Mouse (Mus musculus) lung, postnatal 25 days (tissue): ENCODE results near the gene Sys1.

Source experiments
- DNase-seq: peaks from one replicate; pipeline ENCODE4 v3.0.0; 2022; ENCODE audit warnings: low spot score

Sys1 gene

GRCm38 (mm10) chr2:164456864-164457300 is at the start of gene Sys1:
Sys1 (plus strand) TSS chr2:164456964.
- DNase-seq: no peak

GRCm38 (mm10) chr2:164407708-164408107 is 49.1 kb upstream of the Sys1 start:
- DNase-seq: peak; percentile 70

DNA sequence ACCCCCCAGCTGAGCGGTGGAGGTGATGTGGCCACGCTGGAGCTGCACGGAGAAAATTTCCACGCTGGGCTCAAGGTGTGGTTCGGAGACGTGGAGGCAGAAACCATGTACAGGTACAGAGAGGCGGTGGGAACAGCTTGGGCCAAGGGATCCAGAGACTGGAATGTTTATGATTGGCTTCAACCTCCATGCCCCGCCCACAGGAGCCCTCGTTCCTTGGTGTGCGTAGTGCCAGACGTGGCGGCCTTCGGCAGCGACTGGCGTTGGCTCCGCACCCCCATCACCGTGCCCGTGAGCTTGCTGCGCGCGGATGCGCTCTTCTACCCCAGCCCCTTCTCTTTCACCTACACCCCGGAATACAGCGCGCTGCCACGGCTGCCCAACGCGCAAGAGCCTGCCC is 42.6 kb upstream of the Sys1 start:
- no peak for DNase-seq

GRCm38 (mm10) chr2:164414581-164414980 is 42.2 kb upstream of the Sys1 start:
- DNase-seq: no peak

DNA sequence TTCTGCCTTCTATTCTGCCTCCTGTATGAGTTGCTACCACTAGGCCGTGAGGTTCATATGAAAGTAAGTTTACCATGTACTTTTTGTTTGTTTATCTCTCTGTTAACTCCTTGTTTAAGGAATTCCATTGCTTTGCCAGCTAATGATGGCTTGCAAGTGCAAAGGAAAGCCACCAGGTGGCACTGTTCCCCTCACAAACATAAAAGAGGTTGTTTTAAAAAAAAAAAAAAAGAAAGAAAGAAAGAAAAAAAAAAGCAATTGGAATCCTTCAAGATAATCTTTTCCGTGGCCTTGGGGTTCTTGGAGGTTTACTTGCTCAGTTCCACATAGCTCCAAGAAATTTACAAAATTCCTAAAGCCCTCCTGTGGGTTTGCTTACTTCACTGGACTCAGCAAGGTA is 39.6 kb upstream of the Sys1 start:
- DNase-seq: no peak

GRCm38 (mm10) chr2:164418308-164418875 is 38.4 kb upstream of the Sys1 start:
- no peak for DNase-seq

- DNase-seq: no peak
Observed at GRCm38 (mm10) chr2:164419489-164419888, 37.3 kb upstream of the Sys1 start.

DNA sequence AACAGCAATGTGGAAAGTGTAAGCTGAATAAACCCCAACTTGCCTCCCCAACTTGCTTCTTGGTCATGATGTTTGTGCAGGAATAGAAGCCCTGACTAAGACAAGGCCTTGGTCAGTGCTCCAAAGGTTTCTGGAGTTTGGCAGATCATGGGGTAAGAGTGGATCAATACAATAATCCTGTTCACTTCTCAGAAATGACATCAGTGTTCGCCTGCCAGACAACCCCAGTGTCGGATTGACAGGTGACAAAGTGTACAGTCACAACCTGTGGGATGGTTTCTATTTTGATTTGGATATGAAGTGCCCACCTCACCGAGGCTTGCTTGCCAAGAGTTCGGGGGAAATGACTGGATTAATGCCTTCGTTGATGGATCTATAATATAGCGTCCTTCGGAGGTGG is 35.5 kb upstream of the Sys1 start:
- DNase-seq: no peak

DNA sequence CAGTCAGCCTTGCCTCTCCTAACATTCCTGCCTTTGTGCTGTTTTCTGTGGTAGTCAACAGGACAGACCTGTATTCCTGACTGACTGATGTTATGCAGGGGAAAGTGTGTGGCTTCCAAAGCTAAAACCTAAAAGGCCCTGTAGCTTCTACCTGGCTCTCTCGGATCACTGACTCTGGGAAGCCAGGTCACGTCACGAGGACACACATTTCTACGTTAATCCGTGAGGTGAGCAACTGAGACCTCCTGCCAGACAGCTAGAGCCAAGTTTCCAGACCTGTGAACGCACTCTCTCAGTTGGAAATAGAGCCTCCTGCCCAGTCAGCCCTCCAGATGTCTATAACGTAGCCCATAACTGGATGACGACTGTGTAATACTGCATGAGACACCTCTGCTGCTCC is 34.8 kb upstream of the Sys1 start:
- DNase-seq: no peak

DNA sequence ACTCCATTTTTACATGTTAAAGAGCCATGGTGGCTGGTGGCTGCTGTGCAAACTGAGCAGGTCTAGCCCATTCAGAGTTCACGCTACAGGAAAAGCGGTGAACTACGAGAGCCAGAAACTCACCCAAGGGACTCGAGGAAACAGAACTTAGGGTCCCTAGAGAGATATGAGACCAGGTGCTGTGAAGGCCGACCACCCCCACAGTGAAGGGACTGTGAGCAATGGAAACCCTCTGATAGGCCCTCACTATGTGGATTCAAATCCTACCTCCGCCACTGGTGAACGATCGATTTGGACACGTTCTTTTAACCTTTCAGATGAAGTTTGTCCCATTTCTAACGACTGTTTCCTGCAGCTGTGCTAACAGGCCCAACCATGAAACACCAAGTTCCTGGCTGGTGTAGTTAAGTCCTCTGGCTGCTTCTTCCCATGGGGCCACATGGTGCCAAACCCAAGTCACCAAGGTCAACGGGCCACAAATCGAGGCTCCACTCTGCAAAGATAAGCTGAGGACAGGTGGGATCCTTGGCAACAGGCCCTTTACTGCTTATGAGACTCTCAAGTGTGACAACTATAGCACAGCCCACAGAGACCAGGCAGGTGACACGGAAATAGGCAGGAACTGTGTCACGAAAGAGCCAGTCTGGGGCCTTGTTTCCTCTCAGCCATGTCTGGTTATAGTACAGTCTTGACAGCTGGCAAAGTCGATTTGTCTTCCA is 33.9 kb upstream of the Sys1 start:
- no peak for DNase-seq

DNA sequence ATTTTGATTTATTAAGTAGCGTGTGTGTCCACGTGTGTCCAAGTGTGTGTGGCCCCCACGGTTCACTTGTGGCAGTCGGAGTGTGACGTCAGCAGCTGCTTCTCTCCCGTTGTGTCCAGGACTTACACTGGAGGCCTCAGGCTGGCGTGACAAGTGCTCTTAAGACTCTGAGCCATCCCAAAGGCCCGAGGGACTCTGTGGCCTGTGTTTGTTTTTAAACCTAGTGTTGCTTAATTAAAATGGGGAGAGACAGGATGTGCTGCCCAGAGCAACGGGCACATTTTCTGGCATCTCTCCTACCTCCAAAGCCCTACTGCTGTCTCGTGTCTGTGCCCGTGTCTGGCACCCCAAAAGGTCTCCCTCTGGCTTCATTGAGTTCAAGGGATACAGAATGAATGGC is 33.3 kb upstream of the Sys1 start:
- no peak for DNase-seq

- DNase-seq: no peak
Observed at GRCm38 (mm10) chr2:164424406-164424805, 32.4 kb upstream of the Sys1 start.

GRCm38 (mm10) chr2:164425401-164425800 is 31.4 kb upstream of the Sys1 start:
- no peak for DNase-seq

DNA sequence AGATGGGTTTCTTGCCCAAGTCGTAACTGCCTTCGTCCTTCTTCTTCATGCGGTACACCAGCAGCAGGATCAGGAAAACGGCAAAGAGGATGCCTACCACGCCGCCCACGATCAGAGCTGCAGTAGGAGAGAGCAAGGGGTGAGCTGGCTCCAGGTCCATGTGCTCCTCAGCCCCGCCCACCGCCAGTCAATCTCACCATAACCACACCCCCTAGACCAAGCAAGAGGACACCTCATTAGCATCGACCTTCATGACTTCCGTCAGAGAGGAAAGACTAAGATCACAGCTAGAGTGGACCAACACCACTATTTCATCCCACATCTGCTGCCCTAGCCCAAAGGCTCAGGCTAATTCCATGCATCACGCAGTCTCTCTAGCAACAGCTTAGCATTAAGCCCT is 30.6 kb upstream of the Sys1 start:
- no peak for DNase-seq

DNA sequence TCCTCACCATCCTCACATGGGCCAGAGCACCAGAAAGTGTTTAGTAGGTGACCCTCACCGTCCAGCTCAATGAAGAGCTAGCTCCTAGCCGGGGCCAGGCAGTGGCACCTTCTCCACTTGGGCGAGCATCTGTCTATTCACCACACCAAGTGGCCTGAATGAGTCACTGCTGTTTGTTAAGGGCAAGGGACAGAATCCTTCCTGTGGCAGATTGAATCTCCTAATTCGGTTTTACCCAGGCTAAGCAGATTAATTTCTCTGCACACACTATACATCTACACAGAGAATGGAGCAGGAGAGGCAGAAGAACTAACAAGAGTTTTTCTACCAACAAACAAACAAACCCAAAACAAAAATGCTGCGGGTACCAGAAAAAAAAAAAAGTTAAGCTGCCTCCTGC is 29.8 kb upstream of the Sys1 start:
- DNase-seq: no peak

- DNase-seq: no peak
Observed at GRCm38 (mm10) chr2:164428451-164428850, 28.3 kb upstream of the Sys1 start.

GRCm38 (mm10) chr2:164429881-164430615 is 26.7 kb upstream of the Sys1 start:
- no peak for DNase-seq

GRCm38 (mm10) chr2:164430697-164431096 is 26.1 kb upstream of the Sys1 start:
- DNase-seq: no peak

- peak; percentile 67 for DNase-seq
Observed at GRCm38 (mm10) chr2:164431676-164432465, 24.9 kb upstream of the Sys1 start.

- peak; percentile 44 for DNase-seq
Observed at GRCm38 (mm10) chr2:164432541-164433191, 24.1 kb upstream of the Sys1 start.

GRCm38 (mm10) chr2:164433278-164433895 is 23.4 kb upstream of the Sys1 start:
- no peak for DNase-seq
